Mouse (Mus musculus) erythroblast, embryonic 14.5 days (primary cell): Measurements from ENCODE around the gene Pfkl. TPM values are rescaled to one million over a fixed set of nuclear protein-coding genes. Genes with fewer than 3 reads are reported as not detected.
"Not testable (repeated sequence)": the region's sequence is repeated elsewhere in the genome, so short reads cannot be mapped to it uniquely, and the experiment has no call there.

ENCODE experiments used
- H3K27me3 ChIP-seq: 2 replicates; pipeline ENCODE4 v1.6.1; 2012; ENCODE audit warnings: inconsistent platforms; ENCODE audit not compliant: control insufficient read depth
- H3K36me3 ChIP-seq: 2 replicates; pipeline ENCODE4 v1.6.1; 2012; ENCODE audit warnings: mild to moderate bottlenecking, inconsistent platforms; ENCODE audit not compliant: control insufficient read depth
- H3K4me1 ChIP-seq: 2 replicates; pipeline ENCODE4 v1.6.1; 2012; ENCODE audit warnings: inconsistent platforms; ENCODE audit not compliant: control insufficient read depth
- H3K4me3 ChIP-seq: replicated peaks from 2 replicates; pipeline ENCODE3; 2012; ENCODE audit warnings: moderate library complexity, mild to moderate bottlenecking, inconsistent platforms
- H3K9me3 ChIP-seq: 2 replicates; pipeline ENCODE4 v1.6.1; 2012; ENCODE audit warnings: low read length, inconsistent platforms, mixed read lengths; ENCODE audit not compliant: control insufficient read depth
- GATA1 ChIP-seq: IDR thresholded peaks from 2 replicates; pipeline ENCODE4 v1.6.1; 2012; ENCODE audit warnings: low read length, inconsistent platforms, mixed read lengths
- TAL1 ChIP-seq: IDR thresholded peaks from 3 replicates; pipeline ENCODE4 v1.6.1; 2012; ENCODE audit warnings: low read length, inconsistent platforms, mixed read lengths
- polyA plus RNA-seq: library from polyadenylated mRNA; stranded (reverse); fragments of >175 nt; gene quantifications from 2 replicates; pipeline ENCODE4 v1.2.3, GENCODE M21; 2012

Gene Pfkl
- polyA plus RNA-seq, 1 experiment = 21.8 TPM

DNA sequence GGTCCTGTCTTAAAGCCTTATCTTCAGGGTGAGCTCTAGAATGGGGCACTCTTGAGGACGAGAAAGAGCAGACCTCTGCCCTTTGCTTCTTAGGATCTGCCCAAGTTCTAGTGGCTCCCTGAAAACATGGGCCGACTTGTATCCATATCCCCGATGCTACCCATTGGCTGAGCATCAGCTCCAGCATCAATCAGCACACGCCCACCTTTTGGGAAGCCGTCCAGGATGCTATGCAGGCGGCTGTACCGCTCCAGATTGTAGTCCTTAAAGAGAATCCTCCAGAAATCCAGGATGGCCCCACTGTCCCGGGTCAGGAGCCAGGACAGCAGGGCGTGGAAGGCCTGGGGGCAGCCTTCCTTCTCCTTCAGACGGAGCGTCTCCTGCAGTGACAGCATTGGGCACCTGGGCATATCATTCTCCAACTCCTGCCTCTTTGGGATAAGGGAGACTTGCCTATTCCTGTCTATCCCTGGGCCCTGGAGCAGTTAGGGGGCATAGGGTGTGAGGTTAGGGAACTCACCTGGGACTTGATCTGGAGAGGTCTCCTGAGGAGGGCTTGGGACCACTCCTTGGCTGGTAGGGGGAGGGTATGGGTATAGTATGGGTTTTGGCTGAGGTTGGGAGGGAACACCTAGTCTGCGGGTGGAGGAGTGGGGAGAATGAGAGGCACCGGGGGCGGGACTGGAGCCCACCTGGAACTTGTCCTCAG, 33.0 kb upstream of the Pfkl start:
- peaks cover 2% of the 10 kb centered on the region for H3K4me1 ChIP-seq
- no peaks in the 10 kb centered on the region for H3K9me3 ChIP-seq
- no peak for TF ChIP-seq GATA1
- TF ChIP-seq TAL1 = no peak
- no peaks in the 10 kb centered on the region for H3K36me3 ChIP-seq
- H3K27me3 ChIP-seq = peaks cover 13% of the 10 kb centered on the region
- H3K4me3 ChIP-seq = no peak overlapping the region

DNA sequence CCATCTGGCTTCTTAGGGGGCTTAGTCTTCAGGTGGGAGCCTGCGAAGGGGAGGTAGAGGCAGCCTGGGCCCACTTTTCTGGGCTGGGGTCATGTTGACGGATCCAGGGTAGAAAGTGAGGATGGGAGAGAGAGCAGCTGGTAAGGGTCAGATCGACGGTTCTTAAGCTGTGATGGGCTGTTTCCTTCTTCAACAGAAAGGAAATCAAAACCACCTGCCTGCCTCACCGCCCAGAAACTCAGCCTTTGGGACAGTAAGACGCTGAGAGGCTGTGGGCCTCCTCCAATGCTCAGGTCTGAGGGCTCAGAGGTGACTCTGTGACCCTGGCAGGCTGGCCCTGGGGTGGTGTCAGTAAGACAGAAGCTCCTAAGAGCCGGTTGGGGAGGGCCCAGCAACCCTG, 32.2 kb upstream of the Pfkl start:
- H3K4me3 ChIP-seq = no peak overlapping the region
- no peaks in the 10 kb centered on the region for H3K36me3 ChIP-seq
- no peak for TF ChIP-seq TAL1
- no peaks in the 10 kb centered on the region for H3K9me3 ChIP-seq
- H3K27me3 ChIP-seq = peaks cover 13% of the 10 kb centered on the region
- peaks cover 2% of the 10 kb centered on the region for H3K4me1 ChIP-seq

DNA sequence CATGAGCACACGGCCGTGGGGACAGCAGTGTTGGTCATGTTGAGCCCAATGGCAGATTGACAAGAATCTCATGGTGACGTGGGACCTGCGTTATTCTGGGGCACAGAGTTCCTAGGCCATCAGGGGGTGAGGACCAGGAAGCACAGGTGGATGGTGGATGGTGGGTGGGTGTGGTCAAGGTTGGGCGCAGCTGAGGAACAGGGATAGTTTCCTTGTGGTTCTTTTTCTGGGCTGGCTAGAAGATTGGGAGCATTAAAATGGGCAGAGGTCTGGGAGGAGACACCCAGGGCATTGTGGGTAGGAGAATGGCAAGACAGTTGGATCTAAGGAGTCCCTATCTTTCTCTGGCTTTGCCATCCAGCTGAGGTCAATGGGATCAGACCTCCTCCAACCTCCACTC, 31.8 kb upstream of the Pfkl start, which contains the start of gene Dnmt3l:
Dnmt3l (plus strand) TSS at position 301 of the 400 bp plus-strand sequence.
- Histone ChIP-seq H3K27me3 (peaks cover 13% of the 10 kb centered on the region), H3K9me3 (no peaks in the 10 kb centered on the region), H3K36me3 (no peaks in the 10 kb centered on the region), H3K4me3 (no peak within 1 kb of the TSS), H3K4me1 (peaks cover 2% of the 10 kb centered on the region)
- TF ChIP-seq TAL1 (no peak), GATA1 (no peak)

DNA sequence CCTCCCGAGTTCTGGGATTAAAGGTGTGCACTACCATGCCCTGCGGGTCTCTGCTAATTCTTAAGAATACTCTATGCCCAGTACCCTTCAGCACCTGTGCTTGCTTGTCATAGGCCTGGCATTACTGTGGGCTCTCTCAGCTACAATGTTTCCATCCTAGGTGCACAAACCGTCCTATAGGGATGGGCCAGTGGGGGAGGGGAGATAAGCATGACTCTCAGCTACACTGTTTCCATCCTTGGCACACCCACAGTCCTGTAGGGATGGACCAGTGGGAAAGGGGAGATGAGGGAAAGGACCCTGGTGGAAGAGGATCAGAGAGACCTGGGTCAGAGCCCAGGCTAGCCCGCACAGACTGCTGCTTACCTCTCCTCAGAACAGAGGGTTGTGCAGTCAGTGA, 27.3 kb upstream of the Pfkl start:
- H3K9me3 ChIP-seq = no peaks in the 10 kb centered on the region
- no peak overlapping the region for H3K4me3 ChIP-seq
- no peaks in the 10 kb centered on the region for H3K27me3 ChIP-seq
- TF ChIP-seq GATA1 (no peak), TAL1 (no peak)
- no peaks in the 10 kb centered on the region for H3K36me3 ChIP-seq
- H3K4me1 ChIP-seq = no peaks in the 10 kb centered on the region

DNA sequence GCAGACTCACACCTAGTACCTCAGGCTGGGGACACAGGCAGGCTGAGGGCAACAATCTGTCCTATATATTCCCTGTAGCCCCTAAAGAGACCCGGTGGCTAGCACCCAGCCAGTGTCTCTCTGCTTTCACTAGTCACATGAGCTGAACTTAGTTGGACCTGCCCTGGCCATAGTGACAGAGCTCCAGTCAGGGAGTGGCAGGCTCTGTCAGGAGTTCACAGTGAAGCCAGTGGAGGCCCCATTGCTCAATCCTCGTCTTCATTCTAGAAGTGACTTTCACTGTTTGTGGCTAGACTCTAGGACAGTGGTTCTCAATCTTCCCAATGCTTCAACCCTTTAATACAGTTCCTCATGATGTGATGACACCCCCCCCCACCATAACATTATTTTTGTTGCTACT, 22.1 kb upstream of the Pfkl start:
- Histone ChIP-seq H3K4me3 (no peak overlapping the region), H3K27me3 (no peaks in the 10 kb centered on the region), H3K9me3 (no peaks in the 10 kb centered on the region), H3K36me3 (no peaks in the 10 kb centered on the region), H3K4me1 (no peaks in the 10 kb centered on the region)
- no peak for TF ChIP-seq TAL1

DNA sequence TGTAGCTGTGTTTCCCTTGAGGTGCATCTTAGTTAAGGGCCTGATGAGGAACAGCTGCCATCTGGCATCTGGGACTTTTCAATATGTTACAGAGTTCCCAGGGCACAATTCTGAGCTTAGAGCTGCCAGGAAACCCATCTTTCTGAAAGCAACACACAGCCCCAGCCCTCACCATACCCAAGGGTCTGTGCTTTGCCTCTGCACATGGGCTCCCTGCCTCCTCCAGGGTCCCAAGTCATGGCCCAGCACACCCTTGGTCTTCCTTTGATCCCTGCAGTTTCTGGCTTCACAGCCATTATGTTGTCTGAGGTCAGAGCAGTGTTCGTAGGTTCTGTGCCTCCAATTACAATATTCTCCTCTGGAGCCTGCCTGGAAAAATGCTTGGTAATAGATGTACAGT, 19.2 kb upstream of the Pfkl start:
- Histone ChIP-seq H3K4me1 (no peaks in the 10 kb centered on the region), H3K9me3 (no peaks in the 10 kb centered on the region), H3K27me3 (peaks cover 5% of the 10 kb centered on the region; the same call in 1 of the 2 replicates), H3K36me3 (no peaks in the 10 kb centered on the region), H3K4me3 (no peak overlapping the region)
- no peak for TF ChIP-seq TAL1
- TF ChIP-seq GATA1 = no peak

DNA sequence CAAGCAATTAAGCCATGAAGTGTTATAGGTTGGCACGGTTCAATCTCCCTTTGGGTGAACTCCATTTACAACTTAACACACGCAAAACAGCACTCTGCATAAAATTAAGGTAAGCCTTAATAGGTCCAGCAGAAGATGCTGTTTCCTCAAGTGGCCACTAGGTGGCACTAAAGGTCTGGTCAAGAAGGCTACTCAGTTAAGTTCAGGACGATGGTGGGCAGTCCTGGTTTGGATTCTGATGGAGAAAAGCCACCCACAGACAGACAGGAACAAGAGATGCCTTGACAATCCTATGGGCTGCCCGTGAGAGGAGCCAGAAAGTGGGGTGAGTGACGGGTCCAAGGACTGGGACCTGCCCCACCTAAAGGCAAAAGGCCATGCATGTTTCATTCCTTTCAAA, 18.2 kb upstream of the Pfkl start:
- Histone ChIP-seq H3K4me1 (no peaks in the 10 kb centered on the region), H3K9me3 (no peaks in the 10 kb centered on the region), H3K36me3 (no peaks in the 10 kb centered on the region), H3K27me3 (peaks cover 5% of the 10 kb centered on the region; the same call in 1 of the 2 replicates), H3K4me3 (no peak overlapping the region)
- no peak for TF ChIP-seq TAL1
- TF ChIP-seq GATA1 = no peak

DNA sequence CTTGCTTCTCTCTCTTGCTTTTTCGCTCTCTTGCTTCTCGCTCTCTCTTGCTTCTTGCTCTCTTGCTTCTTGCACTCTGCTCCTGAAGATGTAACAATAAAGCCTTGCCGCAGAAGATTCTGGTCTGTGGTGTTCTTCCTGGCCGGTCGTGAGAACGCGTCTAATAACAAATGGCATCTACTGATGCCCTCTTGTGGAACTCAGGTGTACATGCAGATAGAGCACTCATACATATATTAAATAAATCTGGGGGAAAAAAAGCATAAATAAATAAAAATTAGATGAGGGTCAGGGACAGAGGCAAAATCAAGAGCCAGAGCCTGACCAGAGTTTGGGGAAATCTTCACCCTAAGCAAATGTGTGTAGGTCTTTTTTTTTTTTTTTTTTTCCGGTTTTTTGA, 15.6 kb upstream of the Pfkl start:
- not testable (repeated sequence) for H3K9me3 ChIP-seq, H3K4me1 ChIP-seq, H3K36me3 ChIP-seq, H3K4me3 ChIP-seq, H3K27me3 ChIP-seq

DNA sequence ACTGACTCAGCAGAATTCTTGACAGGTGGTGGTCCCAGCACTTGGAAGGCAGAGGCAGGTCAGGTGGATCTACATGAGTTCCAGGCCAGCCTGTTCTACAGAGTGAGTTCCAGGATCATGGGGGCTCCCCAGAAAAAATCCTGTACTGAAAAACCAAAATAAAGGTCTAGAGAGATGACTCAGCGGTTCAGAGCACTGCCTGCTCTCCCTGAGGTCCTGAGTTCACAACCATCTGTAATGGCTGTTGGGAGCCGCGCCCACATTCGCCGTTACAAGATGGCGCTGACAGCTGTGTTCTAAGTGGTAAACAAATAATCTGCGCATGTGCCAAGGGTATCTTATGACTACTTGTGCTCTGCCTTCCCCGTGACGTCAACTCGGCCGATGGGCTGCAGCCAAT, 10.1 kb upstream of the Pfkl start:
- H3K4me3 ChIP-seq, H3K9me3 ChIP-seq, H3K36me3 ChIP-seq: not testable (repeated sequence)
- Histone ChIP-seq H3K27me3 (peaks cover 15% of the 10 kb centered on the region), H3K4me1 (peaks cover 16% of the 10 kb centered on the region)

DNA sequence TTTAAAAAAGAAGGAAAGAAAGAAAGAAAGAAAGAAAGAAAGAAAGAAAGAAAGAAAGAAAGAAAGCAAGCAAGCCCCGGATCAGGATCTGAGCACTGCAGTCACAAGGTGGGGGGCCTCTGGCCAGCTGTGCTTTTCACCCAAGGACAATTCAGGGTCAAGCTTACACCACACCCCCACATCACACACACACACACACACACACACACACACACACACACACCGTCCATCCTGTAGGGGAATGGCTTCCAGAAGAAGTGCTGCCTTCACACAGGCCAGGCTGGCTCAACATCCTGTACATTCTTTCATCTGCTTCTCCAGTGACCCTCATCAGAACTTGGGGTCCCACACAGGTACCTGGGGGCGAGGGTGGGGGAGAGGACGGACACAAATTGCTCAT, 9.4 kb upstream of the Pfkl start:
- peaks cover 16% of the 10 kb centered on the region for H3K4me1 ChIP-seq
- no peak overlapping the region for H3K4me3 ChIP-seq
- TF ChIP-seq GATA1 = no peak
- TF ChIP-seq TAL1 = no peak
- peaks cover 15% of the 10 kb centered on the region for H3K27me3 ChIP-seq
- no peaks in the 10 kb centered on the region for H3K9me3 ChIP-seq
- H3K36me3 ChIP-seq = no peaks in the 10 kb centered on the region
